Mouse (Mus musculus) lung, postnatal 0 days (tissue): Measurements from ENCODE around the gene Fdx1l.

Source experiments
- CTCF ChIP-seq: IDR thresholded peaks from 2 replicates; pipeline ENCODE4 v1.5.1; 2016; ENCODE audit warnings: antibody characterized with exemption, mild to moderate bottlenecking
- EP300 ChIP-seq: IDR thresholded peaks from 2 replicates; pipeline ENCODE4 v1.6.1; 2016; ENCODE audit warnings: antibody characterized with exemption, mild to moderate bottlenecking, control low read depth

- TF ChIP-seq CTCF (no peak), EP300 (peak; percentile 77)
These were observed 51.1 kb downstream of the Fdx1l start for GRCm38 (mm10) chr9:21022288-21022687.
